ENCODE assay signal across 33 mouse cellular contexts in the genomic region with DNA sequence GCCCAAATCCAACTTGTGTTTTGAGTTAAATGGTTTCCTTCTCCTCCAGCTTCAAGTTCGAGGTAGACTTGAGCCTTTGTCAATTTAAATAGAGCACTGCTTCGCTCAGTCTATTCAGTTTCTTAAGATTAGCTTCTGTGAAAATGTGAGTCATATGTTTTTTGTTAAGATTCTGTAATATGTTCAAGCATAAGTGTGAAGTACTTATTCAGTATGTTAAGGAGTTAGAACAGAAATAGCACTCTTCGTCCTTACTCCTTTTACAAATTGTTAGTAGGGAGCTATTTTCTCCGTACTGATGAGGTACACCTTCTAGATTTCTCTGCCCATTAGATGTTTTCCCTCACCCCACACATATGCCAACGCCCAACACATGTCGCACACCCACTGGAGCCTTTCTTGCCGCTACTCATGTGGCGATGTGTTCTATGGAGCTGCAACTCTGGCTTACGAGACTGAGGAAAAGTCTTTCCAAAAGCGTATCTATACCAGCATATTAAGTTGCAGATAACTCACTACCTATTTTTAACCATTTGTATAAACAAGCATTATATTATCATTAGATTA. TPM values are rescaled to one million over a fixed set of nuclear protein-coding genes. Genes with fewer than 3 reads are reported as not detected.
DNase-seq lines count a peak whose midpoint lies in the region; ATAC-seq lines count a peak whose summit lies in the region.
"Had no signal": no experiment of that assay in that cellular context is flagged by ENCODE, and none has a peak within 500 bp of the region (broad histone marks: within the 10 kb centered on the region; RNA-seq: fewer than 3 reads in every experiment).

No protein-coding gene starts in this region.

- H3K4me3 ChIP-seq in midbrain, embryonic 15.5 days = no peak overlapping the region
- H3K4me3 ChIP-seq: embryonic facial prominence, embryonic 10.5 days; embryonic facial prominence, embryonic 15.5 days; forebrain, embryonic 13.5 days; heart, embryonic 13.5 days; hindbrain, embryonic 15.5 days; limb, embryonic 10.5 days; limb, embryonic 15.5 days; liver, embryonic 13.5 days; neural tube, embryonic 15.5 days had no signal

- no peaks in the 10 kb centered on the region for H3K27me3 ChIP-seq in midbrain, embryonic 15.5 days (replicated peaks)
- H3K27me3 ChIP-seq: embryonic facial prominence, embryonic 15.5 days; forebrain, embryonic 13.5 days; heart, embryonic 13.5 days; hindbrain, embryonic 15.5 days; limb, embryonic 15.5 days; liver, embryonic 13.5 days; neural tube, embryonic 15.5 days had no signal

- H3K36me3 ChIP-seq in midbrain, embryonic 15.5 days (replicated peaks) = no peaks in the 10 kb centered on the region
- H3K36me3 ChIP-seq: embryonic facial prominence, embryonic 10.5 days; embryonic facial prominence, embryonic 15.5 days; G1E; hindbrain, embryonic 15.5 days; limb, embryonic 10.5 days; limb, embryonic 15.5 days; liver, embryonic 13.5 days; neural tube, embryonic 15.5 days had no signal

- H3K27ac ChIP-seq in midbrain, embryonic 15.5 days = no peak overlapping the region
- H3K27ac ChIP-seq: embryonic facial prominence, embryonic 10.5 days; embryonic facial prominence, embryonic 15.5 days; forebrain, embryonic 13.5 days; heart, embryonic 13.5 days; hindbrain, embryonic 15.5 days; limb, embryonic 10.5 days; limb, embryonic 15.5 days; liver, embryonic 13.5 days; neural tube, embryonic 15.5 days had no signal

- no peak overlapping the region for H3K9ac ChIP-seq in midbrain, embryonic 15.5 days
- H3K9ac ChIP-seq: embryonic facial prominence, embryonic 15.5 days; forebrain, embryonic 13.5 days; heart, embryonic 13.5 days; hindbrain, embryonic 15.5 days; limb, embryonic 15.5 days; liver, embryonic 13.5 days; neural tube, embryonic 15.5 days had no signal

- H3K4me2 ChIP-seq in midbrain, embryonic 15.5 days = no peak overlapping the region
- H3K4me2 ChIP-seq: forebrain, embryonic 13.5 days; heart, embryonic 13.5 days; limb, embryonic 15.5 days; liver, embryonic 13.5 days; neural tube, embryonic 15.5 days had no signal

- 95% methylated on average over 10 of the region's 10 CpGs for WGBS in midbrain, embryonic 15.5 days

- ATAC-seq in midbrain, embryonic 15.5 days (replicated peaks) = no peak
- ATAC-seq: forebrain, embryonic 13.5 days; inflammation-experienced regulatory T-cells, adult 6 months; Patski had no signal

- no peaks in the 10 kb centered on the region for H3K4me1 ChIP-seq in midbrain, embryonic 15.5 days
- H3K4me1 ChIP-seq: hindbrain, embryonic 15.5 days; liver, embryonic 13.5 days had no signal

- peak; percentile 54 for DNase-seq in cerebellum, adult 9-10 months
- no peak for DNase-seq in cerebellum, postnatal 4 days (ENCODE audit: low spot score in 2 of 2)
- DNase-seq in layer of hippocampus, adult 9-11 months = peak; percentile 25
- DNase-seq in layer of hippocampus, postnatal 25 days (ENCODE audit: extremely low spot score in 1 of 2, low spot score in 1 of 2) = no peak
- DNase-seq in right cerebral cortex, adult 18-20 months = peak; percentile 54
- DNase-seq in right cerebral cortex, postnatal 36 days (ENCODE audit: low spot score in 2 of 2) = no peak
- DNase-seq: adrenal gland, postnatal 10 days; cerebellum, adult 11 months; cerebellum, postnatal 14 days; gastrocnemius, postnatal 10 days; heart, postnatal 10 days; kidney, adult 11 months; kidney, postnatal 14 days; layer of hippocampus, postnatal 36 days; liver, embryonic 13.5 days; lung, adult 2 months; lung, postnatal 14 days; midbrain, embryonic 14.5 days; spleen, adult 18-20 months; thymus, adult 18-20 months; thymus, postnatal 25 days had no signal

- no peaks in the 10 kb centered on the region for H3K9me3 ChIP-seq in midbrain, embryonic 15.5 days
- H3K9me3 ChIP-seq: embryonic facial prominence, embryonic 10.5 days; embryonic facial prominence, embryonic 15.5 days; forebrain, embryonic 13.5 days; heart, embryonic 13.5 days; hindbrain, embryonic 15.5 days; limb, embryonic 10.5 days; limb, embryonic 15.5 days; liver, embryonic 13.5 days; neural tube, embryonic 15.5 days had no signal

RNA-seq across cellular contexts. Expression of gene Etv1, which starts 10.7 kb away (rescaled TPM):
- 10 to 100 TPM; 82.8 to 96.0 TPM for total RNA-seq in layer of hippocampus, postnatal 25 days (2021)
- 21.2 and 22.6 TPM in 2 replicates for polyA plus RNA-seq in midbrain, embryonic 15.5 days (2015; fragmentation: Nextera tagmentation; extraction: Ambion mirVana)
- polyA plus RNA-seq: G1E had no signal

Comparison
In these comparisons a context has a peak if more than half of its experiments do, and no peak if none do; other contexts are left out.
1. DNase-seq: peak in cerebellum, adult 9-10 months (single experiment), layer of hippocampus, adult 9-11 months (single experiment) and right cerebral cortex, adult 18-20 months (single experiment); none in cerebellum, postnatal 4 days (0 of 2), layer of hippocampus, postnatal 25 days (0 of 2) and right cerebral cortex, postnatal 36 days (0 of 2).